ENCODE assay signal across 28 mouse cellular contexts in the genomic region with DNA sequence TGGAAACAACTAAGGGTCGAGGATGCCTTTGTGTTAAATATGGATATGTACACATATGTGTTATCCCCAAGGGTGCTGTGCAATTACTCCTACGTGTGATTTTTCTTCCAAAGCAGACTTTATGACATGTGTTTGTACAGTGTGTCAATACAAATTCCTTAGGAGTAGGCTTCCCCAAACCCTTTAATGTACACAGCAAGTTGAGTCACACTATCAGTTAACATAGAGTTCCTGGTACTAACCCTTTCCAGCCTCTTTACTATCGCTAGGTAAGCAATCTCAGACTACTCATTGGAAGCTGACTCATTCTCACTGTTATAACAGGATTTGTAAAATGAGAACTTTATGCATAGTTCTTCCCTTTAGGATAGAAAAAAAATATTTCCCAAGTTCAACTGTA. TPM values are rescaled to one million over a fixed set of nuclear protein-coding genes. Genes with fewer than 3 reads are reported as not detected.
DNase-seq lines count a peak whose midpoint lies in the region; ATAC-seq and TF ChIP-seq lines count a peak whose summit lies in the region.
"Had no signal": no experiment of that assay in that cellular context is flagged by ENCODE, and none has a peak within 500 bp of the region (broad histone marks: within the 10 kb centered on the region; RNA-seq: fewer than 3 reads in every experiment).

No protein-coding gene starts in this region.

- no peaks in the 10 kb centered on the region for H3K9me3 ChIP-seq in lung, postnatal 0 days (ENCODE audit: low read length)
- no peaks in the 10 kb centered on the region for H3K9me3 ChIP-seq in stomach, embryonic 15.5 days
- no peaks in the 10 kb centered on the region for H3K9me3 ChIP-seq in stomach, postnatal 0 days (ENCODE audit: control insufficient read depth, low read length)
- H3K9me3 ChIP-seq: embryonic facial prominence, embryonic 13.5 days; embryonic facial prominence, embryonic 15.5 days; forebrain, embryonic 10.5 days; forebrain, embryonic 12.5 days; G1E had no signal

- no peak for TF ChIP-seq CTCF in lung, postnatal 0 days (IDR thresholded peaks at IDR 0.05)
- TF ChIP-seq CTCF in lung, adult 2 months (IDR thresholded peaks at IDR 0.05; ENCODE audit: insufficient read depth, low read length), result no peak
- TF ChIP-seq CTCF in stomach, postnatal 0 days (IDR thresholded peaks at IDR 0.05; ENCODE audit: low read depth), result no peak

- DNase-seq in lung, postnatal 0 days (ENCODE audit: low spot score), result peak; percentile 9
- DNase-seq in lung, adult 2 months, result no peak
- DNase-seq in stomach, postnatal 0 days (ENCODE audit: low spot score), result no peak
- no peak for DNase-seq in left cerebral cortex, adult 11 months (ENCODE audit: low spot score)
- DNase-seq in urinary bladder, adult 2 months (ENCODE audit: low spot score), result no peak
- DNase-seq: adrenal gland, adult 2 months; adrenal gland, postnatal 10 days; adrenal gland, postnatal 25 days; B cell, adult 2 months; cerebellum, adult 11 months; cerebellum, adult 18-20 months; cerebellum, adult 8-10 months; cerebellum, adult 9-11 months; cerebellum, postnatal 14 days; cerebellum, postnatal 36 days; embryo, embryonic 11 days had no signal

- H3K36me3 ChIP-seq in lung, postnatal 0 days (ENCODE audit: insufficient read depth, low read length), result no peaks in the 10 kb centered on the region
- no peaks in the 10 kb centered on the region for H3K36me3 ChIP-seq in stomach, embryonic 15.5 days
- H3K36me3 ChIP-seq in stomach, postnatal 0 days (ENCODE audit: control insufficient read depth, insufficient read depth, low read length), result no peaks in the 10 kb centered on the region
- H3K36me3 ChIP-seq: embryonic facial prominence, embryonic 13.5 days; embryonic facial prominence, embryonic 15.5 days; forebrain, embryonic 10.5 days; forebrain, embryonic 12.5 days; G1E had no signal

- H3K4me2 ChIP-seq in lung, postnatal 0 days (replicated peaks; ENCODE audit: low read depth, low read length), result no peak overlapping the region
- no peak overlapping the region for H3K4me2 ChIP-seq in stomach, embryonic 15.5 days
- H3K4me2 ChIP-seq in stomach, postnatal 0 days (replicated peaks; ENCODE audit: low read depth), result no peak overlapping the region
- H3K4me2 ChIP-seq: embryonic facial prominence, embryonic 13.5 days; embryonic facial prominence, embryonic 15.5 days; forebrain, embryonic 12.5 days had no signal

- no peaks in the 10 kb centered on the region for H3K4me1 ChIP-seq in lung, postnatal 0 days (ENCODE audit: insufficient read depth, low read depth, low read length)
- H3K4me1 ChIP-seq in lung, adult 2 months (ENCODE audit: control insufficient read depth, insufficient read depth, low read length), result no peaks in the 10 kb centered on the region
- no peaks in the 10 kb centered on the region for H3K4me1 ChIP-seq in stomach, embryonic 15.5 days
- H3K4me1 ChIP-seq in stomach, postnatal 0 days (replicated peaks; ENCODE audit: control insufficient read depth, insufficient read depth), result no peaks in the 10 kb centered on the region
- H3K4me1 ChIP-seq: embryonic facial prominence, embryonic 13.5 days; embryonic facial prominence, embryonic 15.5 days; forebrain, embryonic 10.5 days; forebrain, embryonic 12.5 days had no signal

- TF ChIP-seq POLR2A in lung, adult 2 months (IDR thresholded peaks at IDR 0.05; ENCODE audit: borderline replicate concordance, extremely low read depth, low read depth, low read length), result no peak

- H3K27ac ChIP-seq in lung, postnatal 0 days (ENCODE audit: low read length), result no peak overlapping the region
- H3K27ac ChIP-seq in stomach, embryonic 15.5 days, result no peak overlapping the region
- no peak overlapping the region for H3K27ac ChIP-seq in stomach, postnatal 0 days (replicated peaks)
- H3K27ac ChIP-seq: embryonic facial prominence, embryonic 13.5 days; embryonic facial prominence, embryonic 15.5 days; forebrain, embryonic 10.5 days; forebrain, embryonic 12.5 days had no signal

- no peak overlapping the region for H3K9ac ChIP-seq in lung, postnatal 0 days (replicated peaks; ENCODE audit: low read depth)
- no peak overlapping the region for H3K9ac ChIP-seq in stomach, embryonic 15.5 days
- no peak overlapping the region for H3K9ac ChIP-seq in stomach, postnatal 0 days (ENCODE audit: low read length)
- H3K9ac ChIP-seq: embryonic facial prominence, embryonic 13.5 days; embryonic facial prominence, embryonic 15.5 days; forebrain, embryonic 12.5 days had no signal

- ATAC-seq in lung, postnatal 0 days, result no peak
- ATAC-seq in stomach, embryonic 15.5 days (ENCODE audit: insufficient read depth, low FRiP score, low read depth), result peak; percentile 82
- ATAC-seq in stomach, postnatal 0 days (ENCODE audit: low FRiP score, low TSS enrichment), result peak; percentile 96
- ATAC-seq: CD4-positive, CD25-positive, alpha-beta regulatory T cell, adult 4 months; forebrain, embryonic 14.5 days; forebrain, embryonic 16.5 days had no signal

- H3K4me3 ChIP-seq in lung, postnatal 0 days (ENCODE audit: low read depth, low read length), result no peak overlapping the region
- H3K4me3 ChIP-seq in lung, adult 2 months (replicated peaks; ENCODE audit: extremely low read depth, low read depth, low read length), result no peak overlapping the region
- H3K4me3 ChIP-seq in stomach, embryonic 15.5 days (replicated peaks), result no peak overlapping the region
- no peak overlapping the region for H3K4me3 ChIP-seq in stomach, postnatal 0 days (ENCODE audit: low read depth, low read length)
- H3K4me3 ChIP-seq: embryonic facial prominence, embryonic 13.5 days; embryonic facial prominence, embryonic 15.5 days; erythroblast, embryonic 14.5 days; forebrain, embryonic 10.5 days; forebrain, embryonic 12.5 days had no signal

- TF ChIP-seq EP300 in lung, postnatal 0 days (IDR thresholded peaks at IDR 0.05), result no peak
- TF ChIP-seq EP300 in stomach, postnatal 0 days (optimal IDR thresholded peaks at IDR 0.05), result no peak

- H3K27me3 ChIP-seq in lung, postnatal 0 days (replicated peaks; ENCODE audit: insufficient read depth, low read length), result no peaks in the 10 kb centered on the region
- 0 out of 2 replicates have a peak, but pooled peaks cover 4% of the 10 kb centered on the region for H3K27me3 ChIP-seq in stomach, embryonic 15.5 days (replicated peaks)
- no peaks in the 10 kb centered on the region for H3K27me3 ChIP-seq in stomach, postnatal 0 days (ENCODE audit: control insufficient read depth, insufficient read depth, low read length)
- H3K27me3 ChIP-seq: CH12.LX had no signal

- WGBS in lung, postnatal 0 days, result 72% methylated on average over 3 of the region's 3 CpGs
- WGBS in lung, adult 2 months, result 70% methylated on average over 3 of the region's 3 CpGs
- WGBS in stomach, embryonic 15.5 days, result 58% methylated on average over 3 of the region's 3 CpGs
- 51% methylated on average over 3 of the region's 3 CpGs for WGBS in stomach, postnatal 0 days

RNA-seq across cellular contexts. Expression of gene Vsig1, which starts 3.9 kb away (rescaled TPM):
- polyA plus RNA-seq in lung, postnatal 0 days (2015; fragmentation: Nextera tagmentation; extraction: Ambion mirVana), result 0.29 and 0.49 TPM in 2 replicates
- 0.16 and 0.19 TPM in 2 replicates for polyA plus RNA-seq in lung, adult 2 months (2012; rRNA removed)
- 27.9 and 30.5 TPM in 2 replicates for polyA plus RNA-seq in stomach, embryonic 15.5 days (2015; fragmentation: Nextera tagmentation; extraction: Ambion mirVana)
- polyA plus RNA-seq in stomach, postnatal 0 days (2015; fragmentation: Nextera tagmentation; extraction: Ambion mirVana), result 119 and 131 TPM in 2 replicates
- 0.06 TPM in 1 of 2 replicates, not detected in the other for polyA plus RNA-seq in urinary bladder, adult 2 months (2012; rRNA removed)
- polyA plus RNA-seq: adrenal gland, adult 2 months; brain, embryonic 14.5 days; CD4-positive, CD25-positive, alpha-beta regulatory T cell, adult 4 months; embryonic facial prominence, embryonic 13.5 days; erythroblast, embryonic 14.5 days; forebrain, embryonic 10.5 days; forebrain, embryonic 12.5 days; forebrain, embryonic 14.5 days; forebrain, embryonic 16.5 days; G1E had no signal

RNA-seq across cellular contexts. Expression of gene Psmd10, which starts 53.0 kb away (rescaled TPM):
- polyA plus RNA-seq in lung, postnatal 0 days (2015; fragmentation: Nextera tagmentation; extraction: Ambion mirVana), result 37.1 and 40.5 TPM in 2 replicates
- polyA plus RNA-seq in lung, adult 2 months (2012; rRNA removed), result 3.3 and 5.9 TPM in 2 replicates
- polyA plus RNA-seq in stomach, embryonic 15.5 days (2015; fragmentation: Nextera tagmentation; extraction: Ambion mirVana), result 43.4 and 45.7 TPM in 2 replicates
- polyA plus RNA-seq in stomach, postnatal 0 days (2015; fragmentation: Nextera tagmentation; extraction: Ambion mirVana), result 29.8 and 32.3 TPM in 2 replicates
- 19.7 and 19.9 TPM in 2 replicates for polyA plus RNA-seq in urinary bladder, adult 2 months (2012; rRNA removed)

RNA-seq across cellular contexts. Expression of gene Atg4a, which starts 53.2 kb away (rescaled TPM):
- polyA plus RNA-seq in lung, postnatal 0 days (2015; fragmentation: Nextera tagmentation; extraction: Ambion mirVana), result 24.5 and 28.3 TPM in 2 replicates
- polyA plus RNA-seq in lung, adult 2 months (2012; rRNA removed), result 2.7 and 7.2 TPM in 2 replicates
- polyA plus RNA-seq in stomach, embryonic 15.5 days (2015; fragmentation: Nextera tagmentation; extraction: Ambion mirVana), result 16.2 and 17.1 TPM in 2 replicates
- polyA plus RNA-seq in stomach, postnatal 0 days (2015; fragmentation: Nextera tagmentation; extraction: Ambion mirVana), result 17.5 and 18.4 TPM in 2 replicates
- polyA plus RNA-seq in urinary bladder, adult 2 months (2012; rRNA removed), result 14.7 and 16.2 TPM in 2 replicates

Comparison
In these comparisons a context has a peak if more than half of its experiments do, and no peak if none do; other contexts are left out.
1. RNA of gene Vsig1, which starts 3.9 kb away (polyA plus RNA-seq): 119 to 131 TPM in stomach, postnatal 0 days and 27.9 to 30.5 TPM in stomach, embryonic 15.5 days; 0.29 to 0.49 TPM in lung, postnatal 0 days, 0.16 to 0.19 TPM in lung, adult 2 months and 0.06 TPM in urinary bladder, adult 2 months; every median in the first group is over 10 times any median in the second.